In the genomic region with DNA sequence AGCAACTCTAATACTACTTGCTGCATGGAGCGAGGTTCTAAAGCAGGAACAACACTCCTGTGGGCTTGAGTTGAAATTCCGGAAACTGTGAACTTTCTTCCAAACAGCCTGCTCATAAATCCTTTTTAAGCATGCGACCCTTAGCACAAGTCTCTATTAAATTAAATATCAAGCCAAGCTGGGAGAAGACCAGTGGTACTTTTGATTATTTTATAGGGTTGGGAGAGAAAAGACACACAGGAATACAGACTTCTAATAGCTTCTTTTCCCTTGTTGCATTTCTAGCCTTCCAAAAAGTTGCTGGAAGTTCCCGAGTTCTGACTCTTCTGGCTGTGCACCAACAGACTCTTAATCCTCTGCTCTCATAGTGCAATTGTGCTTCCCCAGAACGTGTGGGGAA, we compare ENCODE assay signal across 15 mouse cellular contexts.
"Had no signal": no experiment of that assay in that cellular context is flagged by ENCODE, and none has a peak within 500 bp of the region (broad histone marks: within the 10 kb centered on the region; RNA-seq: fewer than 3 reads in every experiment).

No protein-coding gene starts in this region.

- H3K27me3 ChIP-seq: intestine, embryonic 15.5 days; liver, embryonic 15.5 days; neural tube, embryonic 13.5 days had no signal

- H3K4me2 ChIP-seq: intestine, embryonic 15.5 days; liver, embryonic 11.5 days; liver, embryonic 15.5 days; neural tube, embryonic 13.5 days had no signal

- H3K36me3 ChIP-seq: intestine, embryonic 15.5 days; liver, embryonic 15.5 days; midbrain, embryonic 10.5 days; neural tube, embryonic 13.5 days had no signal

- H3K27ac ChIP-seq: intestine, embryonic 15.5 days; left cerebral cortex, adult 2 months; liver, embryonic 15.5 days; midbrain, embryonic 10.5 days; neural tube, embryonic 13.5 days had no signal

- H3K9me3 ChIP-seq: intestine, embryonic 15.5 days; liver, embryonic 15.5 days; midbrain, embryonic 10.5 days; neural tube, embryonic 13.5 days had no signal

- H3K9ac ChIP-seq: intestine, embryonic 15.5 days; liver, embryonic 15.5 days; neural tube, embryonic 13.5 days had no signal

- H3K4me3 ChIP-seq: intestine, embryonic 15.5 days; left cerebral cortex, adult 2 months; liver, embryonic 15.5 days; midbrain, embryonic 10.5 days; neural tube, embryonic 13.5 days had no signal

- ATAC-seq: intestine, embryonic 15.5 days; lung, postnatal 0 days; midbrain, embryonic 16.5 days had no signal

- H3K4me1 ChIP-seq: intestine, embryonic 15.5 days; liver, embryonic 15.5 days; midbrain, embryonic 10.5 days; neural tube, embryonic 13.5 days had no signal

- DNase-seq: kidney, adult 9 months; lung, adult 2 months; lung, postnatal 36 days; retina, postnatal 1 day; right cerebral cortex, postnatal 4 days; spleen, adult 18-20 months; thymus, postnatal 36 days had no signal
